Comparison of ENCODE assay signal across 10 mouse cellular contexts in genomic region chr9:62365326-62366080, GRCm38 (mm10). TPM values are rescaled to one million over a fixed set of nuclear protein-coding genes. Genes with fewer than 3 reads are reported as not detected.
DNase-seq lines count a peak whose midpoint lies in the region; ATAC-seq and TF ChIP-seq lines count a peak whose summit lies in the region.
"Had no signal": no experiment of that assay in that cellular context is flagged by ENCODE, and none has a peak within 500 bp of the region (broad histone marks: within the 10 kb centered on the region; RNA-seq: fewer than 3 reads in every experiment).

No protein-coding gene starts in this region.

- no peak for ATAC-seq in heart, postnatal 0 days (ENCODE audit: insufficient read depth, low read depth)
- ATAC-seq: activated CD4-positive, CD25-positive, alpha-beta regulatory T cell, adult 4 months had no signal

- H3K36me3 ChIP-seq in heart, postnatal 0 days (replicated peaks; ENCODE audit: control insufficient read depth, insufficient read depth, low read length): no peaks in the 10 kb centered on the region

- H3K9ac ChIP-seq in heart, postnatal 0 days (replicated peaks; ENCODE audit: low read depth, low read length): no peak overlapping the region

- no peak for TF ChIP-seq EP300 in heart, postnatal 0 days (IDR thresholded peaks at IDR 0.05; ENCODE audit: low read depth)

- no peaks in the 10 kb centered on the region for H3K27me3 ChIP-seq in heart, postnatal 0 days (ENCODE audit: control insufficient read depth, insufficient read depth, low read length)

- WGBS in heart, postnatal 0 days: 47% methylated on average over 8 of the region's 8 CpGs

- H3K4me3 ChIP-seq in heart, postnatal 0 days (ENCODE audit: low read depth, low read length): no peak overlapping the region

- peak overlapping the region; percentile 83 for H3K27ac ChIP-seq in heart, postnatal 0 days (ENCODE audit: low read depth)

- DNase-seq in cerebellum, postnatal 14 days: peak; percentile 56 to 58
- no peak for DNase-seq in cerebellum, adult 8-10 months
- peak; percentile 52 for DNase-seq in kidney, adult 11 months
- DNase-seq in kidney, postnatal 4 days: no peak
- DNase-seq in 3T3-L1 (ENCODE audit: low read depth, low spot score): peak; percentile 19
- DNase-seq in heart, postnatal 0 days (ENCODE audit: low spot score): no peak
- DNase-seq in B cell, adult 2 months: no peak
- no peak for DNase-seq in ovary, postnatal 14 days (ENCODE audit: low spot score)
- DNase-seq: thymus, postnatal 36 days had no signal

- peaks cover 86% of the 10 kb centered on the region for H3K4me1 ChIP-seq in heart, postnatal 0 days (ENCODE audit: control insufficient read depth, insufficient read depth)

- no peaks in the 10 kb centered on the region for H3K9me3 ChIP-seq in heart, postnatal 0 days (replicated peaks; ENCODE audit: control insufficient read depth, low read length)

- no peak for TF ChIP-seq CTCF in heart, postnatal 0 days (IDR thresholded peaks at IDR 0.05; ENCODE audit: low read depth)

- no peak overlapping the region for H3K4me2 ChIP-seq in heart, postnatal 0 days (ENCODE audit: low read depth, low read length)

RNA-seq across cellular contexts. Expression of gene Anp32a, which starts 24.4 kb away (rescaled TPM):
- 20.8 and 28.8 TPM in 2 replicates for total RNA-seq in heart, postnatal 0 days (2014; rRNA removed; ENCODE audit: low replicate concordance)
- polyA plus RNA-seq in heart, postnatal 0 days (2015; fragmentation: Nextera tagmentation; extraction: Ambion mirVana): 127 and 132 TPM in 2 replicates

Comparison
In these comparisons a context has a peak if more than half of its experiments do, and no peak if none do; other contexts are left out.
1. DNase-seq: peak in cerebellum, postnatal 14 days (2 of 2), kidney, adult 11 months (single experiment) and 3T3-L1 (single experiment); none in cerebellum, adult 8-10 months (single experiment), kidney, postnatal 4 days (0 of 2), heart, postnatal 0 days (single experiment), B cell, adult 2 months (0 of 2) and ovary, postnatal 14 days (single experiment).